Comparison of ENCODE assay signal across 35 mouse cellular contexts in the genomic region with DNA sequence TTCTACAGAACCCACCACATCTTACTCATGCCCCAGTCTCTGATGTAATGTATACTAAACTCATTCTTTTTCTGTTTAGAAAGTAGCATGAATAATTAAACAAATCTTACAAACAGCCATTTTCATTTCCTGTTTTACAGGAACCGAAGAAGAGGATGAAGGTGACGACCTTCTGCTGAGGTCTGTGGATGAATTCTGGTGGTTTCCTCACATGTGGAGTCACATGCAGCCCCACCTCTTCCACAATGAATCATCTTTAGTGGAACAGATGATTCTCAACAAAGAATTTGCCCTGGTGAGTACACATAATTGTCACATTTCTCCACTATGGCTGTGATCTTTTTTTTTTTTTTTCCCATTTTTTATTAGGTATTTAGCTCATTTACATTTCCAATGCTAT.
"Had no signal": no experiment of that assay in that cellular context is flagged by ENCODE, and none has a peak within 500 bp of the region (broad histone marks: within the 10 kb centered on the region; RNA-seq: fewer than 3 reads in every experiment).

No protein-coding gene starts in this region.

- H3K9ac ChIP-seq: heart, embryonic 12.5 days; heart, embryonic 13.5 days; heart, embryonic 15.5 days; hindbrain, embryonic 12.5 days; hindbrain, embryonic 13.5 days; hindbrain, embryonic 14.5 days; hindbrain, embryonic 15.5 days; kidney, embryonic 15.5 days had no signal

- DNase-seq: heart, postnatal 10 days; heart, postnatal 14 days; heart, postnatal 36 days; heart, postnatal 4 days; kidney, adult 11 months; kidney, adult 18-20 months; kidney, adult 2 months; kidney, adult 8-10 months; kidney, adult 9 months; kidney, postnatal 10 days; kidney, postnatal 14 days; kidney, postnatal 25 days; kidney, postnatal 36 days; kidney, postnatal 4 days; layer of hippocampus, adult 9-11 months; layer of hippocampus, postnatal 36 days had no signal

- ATAC-seq: hindbrain, embryonic 16.5 days; hindbrain, postnatal 0 days; inflammation-experienced regulatory T-cells, adult 6 months; intestine, embryonic 16.5 days; intestine, postnatal 0 days had no signal

- H3K9me3 ChIP-seq: heart, embryonic 10.5 days; heart, embryonic 12.5 days; heart, embryonic 13.5 days; heart, embryonic 15.5 days; hindbrain, embryonic 10.5 days; hindbrain, embryonic 12.5 days; hindbrain, embryonic 13.5 days; hindbrain, embryonic 15.5 days; kidney, embryonic 15.5 days had no signal

- H3K4me1 ChIP-seq: heart, embryonic 10.5 days; heart, embryonic 12.5 days; heart, embryonic 13.5 days; heart, embryonic 15.5 days; hindbrain, embryonic 10.5 days; hindbrain, embryonic 12.5 days; hindbrain, embryonic 13.5 days; hindbrain, embryonic 15.5 days; kidney, embryonic 15.5 days had no signal

- H3K27me3 ChIP-seq: heart, embryonic 12.5 days; heart, embryonic 13.5 days; heart, embryonic 15.5 days; hindbrain, embryonic 12.5 days; hindbrain, embryonic 13.5 days; hindbrain, embryonic 15.5 days; kidney, embryonic 15.5 days had no signal

- H3K4me2 ChIP-seq: heart, embryonic 11.5 days; heart, embryonic 12.5 days; heart, embryonic 13.5 days; heart, embryonic 15.5 days; hindbrain, embryonic 12.5 days; hindbrain, embryonic 13.5 days; hindbrain, embryonic 14.5 days; hindbrain, embryonic 15.5 days; kidney, embryonic 15.5 days had no signal

- H3K27ac ChIP-seq: heart, embryonic 10.5 days; heart, embryonic 13.5 days; heart, embryonic 15.5 days; hindbrain, embryonic 10.5 days; hindbrain, embryonic 12.5 days; hindbrain, embryonic 13.5 days; hindbrain, embryonic 14.5 days; hindbrain, embryonic 15.5 days; hindbrain, postnatal 0 days; kidney, embryonic 15.5 days; kidney, postnatal 0 days; layer of hippocampus, adult 2 months; left cerebral cortex, adult 2 months had no signal

- H3K36me3 ChIP-seq: heart, embryonic 10.5 days; heart, embryonic 12.5 days; heart, embryonic 13.5 days; heart, embryonic 15.5 days; hindbrain, embryonic 10.5 days; hindbrain, embryonic 12.5 days; hindbrain, embryonic 13.5 days; hindbrain, embryonic 15.5 days; kidney, embryonic 15.5 days had no signal

- H3K4me3 ChIP-seq: heart, embryonic 10.5 days; heart, embryonic 12.5 days; heart, embryonic 13.5 days; heart, embryonic 15.5 days; hindbrain, embryonic 10.5 days; hindbrain, embryonic 12.5 days; hindbrain, embryonic 13.5 days; hindbrain, embryonic 15.5 days; kidney, embryonic 15.5 days; layer of hippocampus, adult 2 months; left cerebral cortex, adult 2 months had no signal
